Mouse (Mus musculus): ENCODE measurements around the gene Gm49403. TPM values are rescaled to one million over a fixed set of nuclear protein-coding genes. Genes with fewer than 3 reads are reported as not detected.
"Not testable (repeated sequence)": the region's sequence is repeated elsewhere in the genome, so short reads cannot be mapped to it uniquely, and the experiment has no call there.

The Gm49403 gene
- polyA plus RNA-seq, 1 experiment from 2014 or later = not detected

DNA sequence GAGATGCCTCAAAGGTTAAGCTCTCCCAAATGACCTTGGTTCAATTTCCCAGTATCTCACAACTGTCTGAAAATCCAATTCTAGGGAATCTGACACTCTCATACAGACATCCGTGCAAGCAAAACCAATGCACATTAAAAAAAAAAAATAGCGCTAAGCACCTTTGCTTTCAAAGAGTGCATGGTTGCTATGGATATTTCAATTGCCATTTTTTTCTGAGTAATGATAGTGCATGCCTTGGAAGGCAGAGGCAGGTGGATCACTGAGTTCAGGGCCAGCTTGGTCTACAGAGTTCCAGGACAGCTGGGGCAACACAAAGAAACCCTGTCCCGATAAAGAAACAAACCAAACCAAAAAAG, 2.7 kb upstream of the Gm49403 start:
- DNase-seq (ENCODE audit: low spot score) (no peak), ATAC-seq (replicated peaks; ENCODE audit: low FRiP score, low TSS enrichment, low read depth) (peak; percentile 12; the same call in 1 of the 2 replicates)
- H3K9ac ChIP-seq (ENCODE audit: low read length) = peak overlapping the region; percentile 92
- no peaks in the 10 kb centered on the region for H3K27me3 ChIP-seq (replicated peaks; ENCODE audit: control insufficient read depth, insufficient read depth, low read length)
- peak overlapping the region; percentile 79 for H3K4me2 ChIP-seq (ENCODE audit: low read length)
- no peak overlapping the region for H3K27ac ChIP-seq (ENCODE audit: low read depth)
- H3K4me3 ChIP-seq (ENCODE audit: low read depth, low read length) = peak overlapping the region; percentile 82
- 14% methylated on average over 3 of the region's 3 CpGs for WGBS
- no peaks in the 10 kb centered on the region for H3K9me3 ChIP-seq (ENCODE audit: control insufficient read depth, low read length)
- H3K4me1 ChIP-seq (replicated peaks; ENCODE audit: control insufficient read depth, insufficient read depth, low read length) = peaks cover 3% of the 10 kb centered on the region
- H3K36me3 ChIP-seq (ENCODE audit: control insufficient read depth, insufficient read depth, low read length) = peaks cover 22% of the 10 kb centered on the region

- H3K4me2 ChIP-seq (ENCODE audit: low read length) = peak overlapping the region; percentile 85
- ATAC-seq (replicated peaks; ENCODE audit: low FRiP score, low TSS enrichment, low read depth) (no peak), DNase-seq (ENCODE audit: low spot score) (no peak)
- H3K27me3 ChIP-seq (replicated peaks; ENCODE audit: control insufficient read depth, insufficient read depth, low read length) = no peaks in the 10 kb centered on the region
- peaks cover 13% of the 10 kb centered on the region for H3K4me1 ChIP-seq (replicated peaks; ENCODE audit: control insufficient read depth, insufficient read depth, low read length)
- H3K9ac ChIP-seq (ENCODE audit: low read length) = peak overlapping the region; percentile 97
- WGBS = 43% methylated on average over 1 of the region's 1 CpGs
- H3K9me3 ChIP-seq (ENCODE audit: control insufficient read depth, low read length) = no peaks in the 10 kb centered on the region
- peak overlapping the region; percentile 88 for H3K27ac ChIP-seq (ENCODE audit: low read depth)
- peaks cover 15% of the 10 kb centered on the region for H3K36me3 ChIP-seq (ENCODE audit: control insufficient read depth, insufficient read depth, low read length)
- peak overlapping the region; percentile 79; the same call in 1 of the 2 replicates for H3K4me3 ChIP-seq (ENCODE audit: low read depth, low read length)
Measured at GRCm38 (mm10) chr19:8886916-8887584, 3.3 kb downstream of the Gm49403 start.

DNA sequence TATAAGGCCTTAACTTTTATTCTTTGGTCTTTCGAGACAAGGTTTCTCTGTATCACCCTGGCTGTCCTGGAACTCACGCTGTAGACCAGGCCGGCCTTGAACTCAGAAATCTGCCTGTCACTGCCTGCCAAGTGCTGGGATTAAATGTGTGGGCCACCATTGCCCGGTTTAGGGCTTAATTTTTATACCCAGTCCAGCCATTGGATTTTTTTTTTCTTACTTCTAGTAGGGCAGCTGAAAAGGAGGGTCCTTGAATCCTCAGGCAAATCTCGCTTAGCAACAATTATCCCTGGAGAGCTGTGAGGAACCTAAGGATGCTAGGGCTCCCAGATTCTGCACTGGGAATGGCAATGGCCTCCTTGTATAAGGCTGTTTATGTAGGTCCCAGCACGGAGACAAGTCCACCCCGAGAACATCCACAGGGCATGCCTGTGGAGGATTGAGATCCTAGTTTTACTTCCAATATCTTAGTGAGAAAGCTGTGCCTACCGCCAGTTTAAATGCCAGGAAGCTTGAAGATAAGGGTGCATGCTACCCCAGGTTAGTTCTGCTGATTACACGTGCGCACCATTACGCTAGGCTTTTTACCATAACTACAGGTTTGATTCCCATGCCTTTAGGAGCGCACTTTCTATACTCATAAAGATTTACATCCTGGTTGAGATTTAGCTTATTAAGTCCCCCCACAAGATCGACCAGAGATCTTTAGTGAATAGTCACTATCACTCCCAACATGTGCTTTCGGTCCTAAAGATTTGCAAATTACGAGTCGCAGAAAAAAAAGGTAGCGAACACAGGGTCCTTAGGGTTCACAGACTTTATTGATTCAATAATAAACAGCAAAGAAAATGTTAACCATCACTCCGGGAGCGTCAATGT, 4.1 kb downstream of the Gm49403 start:
- peak overlapping the region; percentile 97 for H3K9ac ChIP-seq (ENCODE audit: low read length)
- H3K9me3 ChIP-seq (ENCODE audit: control insufficient read depth, low read length) = no peaks in the 10 kb centered on the region
- ATAC-seq (replicated peaks; ENCODE audit: low FRiP score, low TSS enrichment, low read depth) (no peak), DNase-seq (ENCODE audit: low spot score) (peak; percentile 55)
- peak overlapping the region; percentile 79 for H3K4me3 ChIP-seq (ENCODE audit: low read depth, low read length)
- no peaks in the 10 kb centered on the region for H3K27me3 ChIP-seq (replicated peaks; ENCODE audit: control insufficient read depth, insufficient read depth, low read length)
- peak overlapping the region; percentile 85 for H3K4me2 ChIP-seq (ENCODE audit: low read length)
- peaks cover 15% of the 10 kb centered on the region for H3K36me3 ChIP-seq (ENCODE audit: control insufficient read depth, insufficient read depth, low read length)
- WGBS = 18% methylated on average over 19 of the region's 19 CpGs
- H3K4me1 ChIP-seq (replicated peaks; ENCODE audit: control insufficient read depth, insufficient read depth, low read length) = peaks cover 13% of the 10 kb centered on the region
- peak overlapping the region; percentile 88 for H3K27ac ChIP-seq (ENCODE audit: low read depth)

DNA sequence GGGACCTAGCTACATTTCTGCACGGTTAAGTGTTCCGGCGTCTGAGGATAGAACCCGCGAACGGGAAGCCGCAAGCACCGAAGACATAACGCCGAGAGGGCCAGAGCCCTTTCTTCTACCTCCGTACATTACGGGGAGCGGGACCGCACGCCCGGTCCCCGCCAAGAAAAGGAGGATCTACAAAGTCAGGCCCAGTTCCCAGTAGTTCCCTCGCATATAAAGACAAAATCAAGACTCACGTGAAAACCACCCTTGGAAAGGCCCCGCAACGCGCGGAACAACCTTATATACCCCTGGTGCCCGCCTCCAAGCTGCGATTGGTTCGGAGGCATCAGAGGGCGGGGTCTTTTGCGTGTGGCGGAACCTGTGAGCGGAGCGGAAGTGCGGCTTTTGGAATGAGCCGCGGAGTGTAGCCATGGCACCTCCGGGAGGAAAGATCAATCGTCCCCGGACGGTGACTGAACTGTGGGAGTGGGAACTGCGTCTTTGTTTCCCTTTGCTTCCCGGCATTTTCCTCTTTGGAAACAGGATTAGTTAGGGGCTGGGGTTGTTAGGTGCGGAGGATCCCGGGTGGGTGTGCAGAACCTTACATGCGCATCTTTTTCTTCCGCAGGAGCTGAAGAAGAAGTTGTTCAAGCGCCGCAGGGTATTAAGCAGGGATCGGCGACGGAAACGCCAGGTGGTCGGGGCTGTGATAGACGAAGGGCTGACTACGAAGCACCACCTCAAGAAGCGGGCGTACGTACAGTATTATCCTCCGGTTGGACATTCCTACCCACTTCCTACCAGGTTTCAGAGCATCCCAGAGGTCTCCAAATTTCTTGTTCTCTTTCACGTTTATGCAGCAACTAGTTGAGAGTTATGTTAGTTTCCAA, 5.0 kb downstream of the Gm49403 start, which contains the start of the genes 1810009A15Rik and Gm49416:
Gene 1810009A15Rik, plus strand, starts transcription at position 343 of the 875 bp plus-strand sequence.
Gene Gm49416, plus strand, starts transcription at position 416 of the 875 bp plus-strand sequence.
- Histone ChIP-seq H3K9ac (ENCODE audit: low read length) (peak within 1 kb of the TSS; percentile 97), H3K4me2 (ENCODE audit: low read length) (peak within 1 kb of the TSS; percentile 85), H3K36me3 (ENCODE audit: control insufficient read depth, insufficient read depth, low read length) (peaks cover 15% of the 10 kb centered on the region), H3K27ac (ENCODE audit: low read depth) (peak within 1 kb of the TSS; percentile 88), H3K9me3 (ENCODE audit: control insufficient read depth, low read length) (no peaks in the 10 kb centered on the region), H3K4me1 (replicated peaks; ENCODE audit: control insufficient read depth, insufficient read depth, low read length) (peaks cover 13% of the 10 kb centered on the region), H3K27me3 (replicated peaks; ENCODE audit: control insufficient read depth, insufficient read depth, low read length) (no peaks in the 10 kb centered on the region), H3K4me3 (ENCODE audit: low read depth, low read length) (peak within 1 kb of the TSS; percentile 79)
- WGBS = under 1% methylated on average over 58 of the region's 58 CpGs
- peak; percentile 93 for ATAC-seq (replicated peaks; ENCODE audit: low FRiP score, low TSS enrichment, low read depth)
- DNase-seq (ENCODE audit: low spot score) = peak; percentile 97

DNA sequence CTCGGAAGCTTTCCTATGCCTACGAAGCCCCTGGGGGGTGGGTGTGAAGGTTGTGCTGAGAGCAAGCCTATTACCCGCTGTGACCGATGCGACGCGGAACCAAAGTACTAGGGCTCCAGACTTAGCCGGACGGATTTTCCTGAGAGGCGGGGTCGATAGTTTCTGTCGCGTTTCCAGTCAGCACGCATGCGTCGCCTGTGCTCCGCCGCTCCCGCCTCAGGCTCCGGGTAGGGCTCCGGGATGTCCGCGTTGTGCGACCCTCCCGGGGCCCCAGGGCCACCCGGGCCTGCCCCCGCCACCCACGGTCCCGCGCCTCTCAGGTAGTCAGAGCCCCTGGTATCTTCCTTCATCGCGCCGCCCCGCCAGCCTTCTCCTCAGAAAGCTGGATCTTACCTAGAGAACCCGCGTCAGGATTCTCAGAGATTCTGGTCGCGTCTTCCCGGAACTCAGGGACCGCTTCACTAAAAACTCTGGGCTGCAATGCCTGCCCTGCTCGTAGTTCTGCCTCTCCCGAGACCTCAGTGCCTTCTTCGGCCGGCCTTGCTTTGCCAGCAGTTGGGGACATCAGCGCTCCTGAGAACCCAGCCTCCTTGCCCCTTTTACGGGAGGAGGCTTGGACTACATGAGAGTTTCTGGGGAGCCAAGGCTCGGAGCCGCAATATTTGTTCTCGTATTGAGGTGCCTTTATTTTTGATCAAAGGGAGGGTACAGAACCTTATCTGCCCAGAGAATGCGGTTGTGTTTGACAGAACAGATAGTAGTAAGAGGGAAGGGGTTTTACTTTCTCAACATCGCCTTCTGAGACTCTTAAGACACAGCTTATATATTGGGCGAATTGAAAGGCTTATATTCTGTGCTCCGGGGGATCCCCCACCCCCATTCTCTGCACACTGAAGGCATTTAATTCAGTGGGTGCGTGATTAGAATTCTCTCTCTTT, 9.4 kb downstream of the Gm49403 start, which contains the start of gene Ints5:
Gene Ints5, plus strand, starts transcription at position 177 of the 938 bp plus-strand sequence.
- Histone ChIP-seq H3K9ac (ENCODE audit: low read length) (peak within 1 kb of the TSS; percentile 64), H3K9me3 (ENCODE audit: control insufficient read depth, low read length) (no peaks in the 10 kb centered on the region), H3K36me3 (ENCODE audit: control insufficient read depth, insufficient read depth, low read length) (peaks cover 41% of the 10 kb centered on the region), H3K4me2 (ENCODE audit: low read length) (peak within 1 kb of the TSS; percentile 92), H3K4me1 (replicated peaks; ENCODE audit: control insufficient read depth, insufficient read depth, low read length) (peaks cover 12% of the 10 kb centered on the region), H3K27ac (ENCODE audit: low read depth) (peak within 1 kb of the TSS; percentile 60), H3K4me3 (ENCODE audit: low read depth, low read length) (peak within 1 kb of the TSS; percentile 91), H3K27me3 (replicated peaks; ENCODE audit: control insufficient read depth, insufficient read depth, low read length) (no peaks in the 10 kb centered on the region)
- ATAC-seq (replicated peaks; ENCODE audit: low FRiP score, low TSS enrichment, low read depth) (peak; percentile 41), DNase-seq (ENCODE audit: low spot score) (peak; percentile 94)
- WGBS = 2% methylated on average over 54 of the region's 54 CpGs

GRCm38 (mm10) chr19:8895397-8895960, 11.7 kb downstream of the Gm49403 start:
- 92% methylated on average over 9 of the region's 9 CpGs for WGBS
- H3K27ac ChIP-seq (ENCODE audit: low read depth) = no peak overlapping the region
- ATAC-seq (replicated peaks; ENCODE audit: low FRiP score, low TSS enrichment, low read depth) = no peak

DNA sequence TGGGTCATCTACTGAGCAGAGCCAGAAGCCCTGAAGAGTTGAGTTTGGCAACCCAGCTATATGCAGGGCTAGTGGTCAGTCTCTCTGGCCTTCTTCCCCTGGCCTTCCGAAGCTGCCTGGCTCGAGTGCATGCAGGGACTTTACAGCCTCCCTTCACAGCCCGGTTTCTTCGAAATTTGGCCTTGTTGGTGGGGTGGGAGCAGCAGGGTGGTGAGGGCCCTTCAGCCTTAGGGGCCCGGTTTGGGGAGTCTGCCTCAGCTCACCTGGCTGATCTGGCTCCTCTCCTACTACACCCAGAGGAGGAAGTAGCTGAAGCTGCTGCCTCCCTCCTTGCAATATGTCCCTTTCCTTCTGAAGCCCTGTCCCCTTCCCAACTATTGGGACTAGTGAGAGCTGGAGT, 12.5 kb downstream of the Gm49403 start:
- not testable (repeated sequence) for DNase-seq (ENCODE audit: low spot score)
- WGBS = 88% methylated on average over 5 of the region's 5 CpGs

More at GRCm38 (mm10) chr19:8895397-8895960, 11.7 kb downstream of the Gm49403 start:
- Histone ChIP-seq H3K36me3 (ENCODE audit: control insufficient read depth, insufficient read depth, low read length) (peaks cover 38% of the 10 kb centered on the region), H3K9me3 (ENCODE audit: control insufficient read depth, low read length) (no peaks in the 10 kb centered on the region), H3K27me3 (replicated peaks; ENCODE audit: control insufficient read depth, insufficient read depth, low read length) (no peaks in the 10 kb centered on the region), H3K4me1 (replicated peaks; ENCODE audit: control insufficient read depth, insufficient read depth, low read length) (peaks cover 21% of the 10 kb centered on the region), H3K9ac (ENCODE audit: low read length) (no peak overlapping the region), H3K4me3 (ENCODE audit: low read depth, low read length) (no peak overlapping the region), H3K4me2 (ENCODE audit: low read length) (no peak overlapping the region)
- DNase-seq (ENCODE audit: low spot score) = no peak

More for the DNA sequence above, 12.5 kb downstream of the Gm49403 start:
- H3K9ac ChIP-seq (ENCODE audit: low read length); H3K4me2 ChIP-seq (ENCODE audit: low read length); H3K4me3 ChIP-seq (ENCODE audit: low read depth, low read length); H3K9me3 ChIP-seq (ENCODE audit: control insufficient read depth, low read length); H3K27ac ChIP-seq (ENCODE audit: low read depth); ATAC-seq (replicated peaks; ENCODE audit: low FRiP score, low TSS enrichment, low read depth); H3K27me3 ChIP-seq (replicated peaks; ENCODE audit: control insufficient read depth, insufficient read depth, low read length): not testable (repeated sequence)
- peaks cover 21% of the 10 kb centered on the region for H3K4me1 ChIP-seq (replicated peaks; ENCODE audit: control insufficient read depth, insufficient read depth, low read length)
- peaks cover 32% of the 10 kb centered on the region for H3K36me3 ChIP-seq (ENCODE audit: control insufficient read depth, insufficient read depth, low read length)
